Mouse (Mus musculus) gastrocnemius, postnatal 4 days (tissue): ENCODE measurements around the gene Ap1m2. TPM values are rescaled to one million over a fixed set of nuclear protein-coding genes. Genes with fewer than 3 reads are reported as not detected.
"Not testable (repeated sequence)": the region's sequence is repeated elsewhere in the genome, so short reads cannot be mapped to it uniquely, and the experiment has no call there.

Experiments used
- DNase-seq, 2 experiments: peaks; one replicate each; pipeline ENCODE4 v3.0.0; 2021 to 2022; ENCODE audit warnings: low spot score in 2 of 2, mixed read lengths in 2 of 2
- total RNA-seq, 2 experiments: library from RNA; stranded (reverse); gene quantifications; 2 replicates each; pipeline ENCODE4 v1.2.3; 2021

The Ap1m2 gene
- total RNA-seq, 2 experiments from 2014 or later: not detected

GRCm38 (mm10) chr9:21264272-21264999 is 47.7 kb downstream of the Ap1m2 start:
- no peak for DNase-seq

GRCm38 (mm10) chr9:21261831-21262230 is 50.3 kb downstream of the Ap1m2 start:
- no peak for DNase-seq

DNA sequence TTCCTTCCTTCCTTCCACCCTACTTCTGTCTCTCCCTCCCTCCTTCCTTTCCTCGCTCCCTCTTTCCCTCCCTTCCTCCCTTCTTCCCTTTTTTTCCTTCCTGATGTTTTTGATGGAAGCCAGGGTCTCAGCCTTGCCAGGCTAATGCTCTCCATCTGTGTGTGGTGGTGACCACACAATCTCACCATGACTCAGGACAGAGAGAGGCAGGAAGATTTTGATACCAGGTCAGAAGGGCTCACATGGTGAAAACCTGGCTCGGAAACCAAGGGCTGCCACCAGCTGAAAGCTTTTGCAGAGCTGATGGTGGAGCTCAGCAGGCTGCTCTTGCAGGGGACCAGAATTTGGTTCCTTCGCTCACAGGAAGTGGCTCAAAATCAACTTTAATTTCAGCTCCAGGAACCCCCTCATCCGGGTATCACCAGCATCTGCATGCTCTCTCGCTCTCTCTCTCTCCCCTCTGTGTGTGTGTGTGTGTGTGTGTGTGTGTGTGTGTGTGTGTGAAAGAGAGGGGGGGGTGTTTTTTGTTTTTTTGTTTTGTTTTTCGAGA is 51.6 kb downstream of the Ap1m2 start:
- no peak for DNase-seq

- not testable (repeated sequence) for DNase-seq
Measured at GRCm38 (mm10) chr9:21256349-21256748, 55.8 kb downstream of the Ap1m2 start.

- no peak for DNase-seq
Measured at GRCm38 (mm10) chr9:21254690-21255089, 57.4 kb downstream of the Ap1m2 start.

DNA sequence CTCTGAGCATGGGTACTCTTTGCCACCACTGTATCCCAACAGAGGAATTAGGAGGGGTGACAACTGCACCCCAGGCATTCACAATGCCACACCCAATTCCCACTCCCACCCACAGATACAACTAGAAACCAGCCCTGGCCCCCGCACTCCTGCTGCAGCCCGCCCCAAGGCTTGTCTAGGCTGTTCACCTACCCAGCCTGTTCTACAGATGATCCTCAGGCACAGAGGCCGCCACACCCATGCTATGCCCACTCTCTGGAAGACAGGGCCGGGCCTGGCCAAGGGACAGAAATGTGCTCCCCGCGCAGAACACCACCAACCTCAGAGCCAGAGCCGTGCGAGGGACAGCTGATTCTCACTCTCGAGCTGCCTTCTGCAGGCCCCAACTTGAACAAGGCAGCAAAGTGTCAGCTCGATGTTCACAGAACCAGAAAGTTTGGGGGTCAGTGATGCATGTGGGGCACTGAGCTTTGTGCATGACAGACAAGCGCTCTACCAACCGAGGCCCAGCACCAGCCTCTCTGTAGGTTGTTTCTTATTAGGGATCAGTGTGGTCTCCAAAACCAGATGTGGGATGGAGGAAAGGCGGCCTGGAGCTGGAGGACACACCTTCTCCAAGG is 60.9 kb downstream of the Ap1m2 start:
- DNase-seq: no peak

GRCm38 (mm10) chr9:21250509-21250908 is 61.6 kb downstream of the Ap1m2 start:
- no peak for DNase-seq

DNA sequence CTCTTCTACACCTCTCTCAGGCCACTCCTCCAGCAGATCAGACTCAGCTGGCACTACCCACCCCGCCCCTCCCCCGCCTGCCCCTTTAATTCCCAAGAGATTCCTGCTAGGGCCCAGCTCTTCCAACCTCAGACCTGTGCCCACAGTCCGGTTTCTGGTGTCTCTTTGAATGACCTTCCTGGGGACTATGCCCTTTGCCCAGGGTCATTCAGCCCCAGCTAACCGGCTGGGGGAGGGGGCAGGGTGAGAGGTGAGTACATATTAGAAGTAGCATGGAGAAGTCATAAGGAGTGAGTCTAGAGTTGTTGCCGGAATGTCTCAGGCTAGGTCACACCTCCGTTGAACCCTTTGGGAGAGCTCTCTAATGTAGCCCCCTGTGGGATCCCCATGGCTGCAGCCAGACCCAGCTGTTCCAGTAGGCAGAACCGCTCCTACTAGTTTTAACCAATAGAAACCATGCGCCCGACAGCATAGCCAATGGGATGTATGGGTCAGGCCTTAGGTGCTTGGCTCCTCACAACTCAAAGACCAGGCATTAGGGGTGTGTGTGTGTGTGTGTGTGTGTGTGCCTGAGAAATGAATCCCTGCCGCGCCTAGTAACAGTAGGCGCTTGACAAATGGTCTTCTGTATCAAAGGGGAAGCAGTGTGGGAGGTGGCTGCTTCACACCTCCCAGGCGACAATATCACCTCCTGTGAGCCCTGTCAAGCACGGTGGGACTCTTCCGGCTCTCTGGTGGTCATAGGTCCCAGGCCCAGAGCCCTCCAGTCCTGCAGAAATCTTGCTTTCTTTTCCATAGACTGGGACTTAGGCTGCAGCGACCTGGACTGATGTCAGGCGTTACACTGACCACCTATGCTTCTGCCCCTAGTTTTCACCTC is 62.3 kb downstream of the Ap1m2 start:
- no peak for DNase-seq

DNA sequence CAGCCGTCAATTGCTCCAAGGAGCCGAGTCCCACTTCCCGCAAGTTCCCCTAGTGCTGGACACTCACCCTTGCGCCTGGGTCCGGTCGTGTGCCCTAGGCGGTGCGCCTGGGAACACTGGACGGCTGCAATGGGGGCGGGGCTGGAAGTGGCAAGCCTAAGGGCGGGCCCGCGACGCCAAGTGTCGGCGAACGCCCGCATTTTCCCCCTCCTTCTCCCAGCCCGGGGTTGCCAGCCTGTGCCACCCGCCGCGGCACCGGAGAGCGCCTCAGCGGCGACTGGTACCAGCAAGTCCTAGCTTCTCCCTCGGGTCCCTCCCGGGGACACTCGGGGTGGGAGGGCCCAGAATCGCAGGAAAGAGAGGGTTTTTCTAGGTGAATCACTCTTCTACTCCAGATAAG is 63.8 kb downstream of the Ap1m2 start, which contains the start of gene S1pr5:
TSS of gene S1pr5 (minus strand) at position 118 of the 400 bp plus-strand sequence.
- no peak for DNase-seq

DNA sequence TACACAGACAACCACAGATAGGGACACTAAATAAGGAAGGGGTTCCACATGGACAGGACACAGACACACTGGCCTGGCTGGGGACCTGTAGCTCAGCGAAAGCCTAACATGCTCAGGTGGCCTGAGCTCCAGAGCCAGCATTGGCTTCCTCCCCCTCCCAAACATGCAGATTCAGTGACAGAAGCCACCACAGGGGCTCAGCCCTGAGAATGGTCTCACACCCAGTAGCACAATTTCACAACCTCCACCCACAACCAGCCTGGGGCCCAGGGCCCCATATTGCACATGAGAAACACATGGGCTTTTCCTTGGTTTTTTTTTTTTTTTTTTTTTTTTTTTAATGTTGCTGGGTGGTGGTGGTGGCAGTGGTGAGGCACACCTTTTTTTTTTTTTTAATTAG is 65.8 kb downstream of the Ap1m2 start:
- no peak for DNase-seq

DNA sequence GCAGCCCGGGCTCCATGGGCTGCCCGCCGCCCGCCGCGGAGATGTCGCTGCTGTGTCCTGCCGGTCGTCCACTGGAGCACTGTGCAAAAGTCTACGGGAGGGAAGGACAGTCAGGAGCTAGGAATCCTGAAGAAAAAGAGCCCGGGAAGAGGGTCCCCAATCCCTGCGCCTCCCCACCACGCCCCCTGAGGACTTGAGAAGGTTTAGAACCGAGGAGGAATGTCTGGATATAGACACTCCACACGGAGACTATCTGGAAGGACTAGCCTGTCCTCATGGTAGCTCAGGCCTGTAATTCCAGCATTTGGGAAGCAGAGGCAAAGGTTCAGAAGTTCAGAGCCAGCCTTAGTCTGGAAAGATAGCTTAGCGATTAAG is 67.0 kb downstream of the Ap1m2 start:
- DNase-seq: no peak

GRCm38 (mm10) chr9:21244428-21245112 is 67.6 kb downstream of the Ap1m2 start:
- DNase-seq: no peak

Other genes starting within 250 kb of the Ap1m2 start
- gene Zglp1, start 245.2 kb downstream of the Ap1m2 start, total RNA-seq: not detected
- gene Gm49373, start 239.2 kb downstream of the Ap1m2 start, total RNA-seq: under 1 TPM; 0.29 to 0.59 TPM
- gene Fdx1l, start 238.7 kb downstream of the Ap1m2 start, total RNA-seq: 10 to 100 TPM; 28.6 to 31.6 TPM
- gene Gm38431, start 220.3 kb downstream of the Ap1m2 start, total RNA-seq: 1 to 10 TPM; 1.3 to 1.7 TPM
- gene Raver1, start 220.3 kb downstream of the Ap1m2 start, total RNA-seq: 10 to 100 TPM; 33.0 to 37.3 TPM
- 1 to 10 TPM; 9.3 TPM for gene Tyk2, start 181.1 kb downstream of the Ap1m2 start, total RNA-seq
- 100 to 1,000 TPM; 160 to 163 TPM for gene Cdc37, start 162.4 kb downstream of the Ap1m2 start, total RNA-seq
- 10 to 100 TPM; 11.6 to 13.8 TPM for gene Pde4a, start 146.6 kb downstream of the Ap1m2 start, total RNA-seq
- 10 to 100 TPM; 52.2 to 55.0 TPM for gene Keap1, start 73.0 kb downstream of the Ap1m2 start, total RNA-seq
- gene S1pr5, start 63.9 kb downstream of the Ap1m2 start, total RNA-seq: under 1 TPM; 0.26 to 0.32 TPM
- gene Atg4d, start 47.0 kb downstream of the Ap1m2 start, total RNA-seq: 10 to 100 TPM; 28.0 to 30.0 TPM
- gene Kri1, start 24.4 kb downstream of the Ap1m2 start, total RNA-seq: 10 to 100 TPM; 18.1 to 21.3 TPM
- 10 to 100 TPM; 20.5 to 24.0 TPM for gene Cdkn2d, start 20.9 kb downstream of the Ap1m2 start, total RNA-seq
- gene Slc44a2, start 8.4 kb upstream of the Ap1m2 start, total RNA-seq: 100 to 1,000 TPM; 139 to 151 TPM
- gene Ilf3, start 55.5 kb upstream of the Ap1m2 start, total RNA-seq: 10 to 100 TPM; 65.2 to 75.5 TPM
- gene Qtrt1, start 99.5 kb upstream of the Ap1m2 start, total RNA-seq: 10 to 100 TPM; 15.1 to 18.5 TPM
- gene Dnm2, start 112.6 kb upstream of the Ap1m2 start, total RNA-seq: 10 to 100 TPM; 75.0 to 86.0 TPM
- 10 to 100 TPM; 38.3 to 40.6 TPM for gene Tmed1, start 197.9 kb upstream of the Ap1m2 start, total RNA-seq
- gene AB124611, start 213.8 kb upstream of the Ap1m2 start, total RNA-seq: 1 to 10 TPM; 1.9 to 2.0 TPM
- gene Carm1, start 234.6 kb upstream of the Ap1m2 start, total RNA-seq: 10 to 100 TPM; 81.9 to 91.2 TPM